Mouse (Mus musculus) thymus, adult 2 months (tissue): ENCODE measurements around the gene Coq3.

ENCODE experiments used
- CTCF ChIP-seq: fragments of 200-500 bp; IDR thresholded peaks from 2 replicates; pipeline ENCODE4 v1.5.1; 2012; ENCODE audit warnings: mild to moderate bottlenecking, control low read depth, low read length, moderate library complexity, borderline replicate concordance; ENCODE audit not compliant: control insufficient read depth, poor library complexity, insufficient read depth; ENCODE audit errors: extremely low read depth
- POLR2A ChIP-seq: fragments of 200-500 bp; IDR thresholded peaks from 2 replicates; pipeline ENCODE4 v1.6.1; 2012; ENCODE audit warnings: mild to moderate bottlenecking, low read length, control low read depth, moderate library complexity; ENCODE audit not compliant: control insufficient read depth, poor library complexity, insufficient read depth; ENCODE audit errors: extremely low read depth

DNA sequence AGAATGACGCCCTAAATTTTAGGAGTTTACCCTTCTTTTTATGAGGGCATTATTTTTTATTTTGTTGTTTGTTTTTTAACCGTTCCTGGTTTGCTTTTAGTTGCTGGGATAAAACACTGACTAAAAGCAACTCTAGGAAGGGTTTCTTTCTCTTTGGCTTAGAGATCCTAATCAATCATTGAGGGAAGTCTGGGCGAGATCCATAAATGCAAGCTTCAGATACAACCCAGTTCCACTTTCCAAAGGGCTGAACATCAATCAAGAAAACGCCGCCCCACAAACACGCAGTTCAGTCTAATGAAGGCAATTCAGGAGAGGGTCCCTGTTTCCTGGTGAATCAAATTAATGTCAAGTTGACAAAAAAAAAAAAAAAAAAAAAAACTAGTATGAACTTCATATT lies 697 bp upstream of the Coq3 start:
- TF ChIP-seq CTCF (no peak), POLR2A (no peak)
